Mouse (Mus musculus) kidney, adult 18-20 months (tissue): ENCODE measurements around the gene Hnrnpu.
A peak's percentile ranks its signal among the peaks of the same experiment; 100 is the strongest.
"Not testable (repeated sequence)": the region's sequence is repeated elsewhere in the genome, so short reads cannot be mapped to it uniquely, and the experiment has no call there.

Experiments used
- DNase-seq: peaks from one replicate; pipeline ENCODE4 v3.0.0; 2021

Hnrnpu gene

GRCm38 (mm10) chr1:178309487-178309886 is 28.1 kb downstream of the Hnrnpu start:
- no peak for DNase-seq

DNA sequence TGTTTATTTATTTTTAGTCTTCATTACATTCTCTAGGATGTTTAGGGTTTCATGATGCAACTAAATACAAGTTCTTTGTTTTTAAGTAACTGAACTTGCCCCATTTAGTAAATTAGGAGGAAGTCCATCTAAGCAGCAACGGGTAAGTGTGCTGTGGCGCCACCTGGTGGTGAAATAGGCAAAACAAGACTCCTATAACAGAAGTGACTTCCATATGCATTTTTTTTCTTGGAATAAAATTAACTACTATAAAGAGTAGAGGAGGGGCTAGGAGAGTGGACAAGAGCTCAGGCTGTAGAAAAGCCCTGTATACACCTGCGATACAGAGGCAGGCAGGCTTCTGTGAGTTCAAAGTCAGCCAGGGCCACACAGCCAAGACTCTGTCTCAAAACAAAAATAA is 34.2 kb downstream of the Hnrnpu start:
- DNase-seq = peak; percentile 78

GRCm38 (mm10) chr1:178301261-178301660 is 36.3 kb downstream of the Hnrnpu start:
- DNase-seq = not testable (repeated sequence)

GRCm38 (mm10) chr1:178294051-178294450 is 43.5 kb downstream of the Hnrnpu start:
- no peak for DNase-seq

- no peak for DNase-seq
Observed at GRCm38 (mm10) chr1:178291716-178292115, 45.9 kb downstream of the Hnrnpu start.

DNA sequence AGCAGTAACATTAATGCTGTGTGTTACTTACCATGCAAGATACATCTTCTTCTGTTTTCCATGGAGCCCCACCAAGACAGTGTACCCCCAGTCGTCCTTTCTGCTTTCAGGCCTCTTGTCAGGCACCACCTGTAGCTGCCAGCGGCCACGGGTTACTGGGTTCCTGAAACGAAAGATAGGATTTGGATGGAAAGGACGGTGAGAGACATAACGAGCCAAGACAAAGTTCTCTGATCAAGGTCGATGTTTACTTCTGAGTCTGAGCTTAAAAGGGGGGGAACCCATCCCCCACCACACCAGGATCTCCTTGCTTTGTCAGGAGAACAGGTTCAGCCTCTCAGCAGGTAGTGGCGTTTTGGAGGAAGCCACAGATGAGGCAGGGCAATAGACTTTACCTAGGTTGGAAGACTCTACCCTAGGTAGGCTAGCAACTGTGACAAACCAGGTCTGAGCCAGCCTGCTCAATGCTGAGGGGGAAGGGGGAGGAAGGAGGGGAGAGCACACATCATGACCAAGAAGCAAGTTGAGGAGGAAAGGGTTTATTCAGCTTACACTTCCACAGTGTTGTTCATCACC is 49.9 kb downstream of the Hnrnpu start:
- no peak for DNase-seq

- no peak for DNase-seq
Observed at GRCm38 (mm10) chr1:178283946-178284720, 53.5 kb downstream of the Hnrnpu start.

- not testable (repeated sequence) for DNase-seq
Observed at GRCm38 (mm10) chr1:178283314-178283713, 54.3 kb downstream of the Hnrnpu start.

DNA sequence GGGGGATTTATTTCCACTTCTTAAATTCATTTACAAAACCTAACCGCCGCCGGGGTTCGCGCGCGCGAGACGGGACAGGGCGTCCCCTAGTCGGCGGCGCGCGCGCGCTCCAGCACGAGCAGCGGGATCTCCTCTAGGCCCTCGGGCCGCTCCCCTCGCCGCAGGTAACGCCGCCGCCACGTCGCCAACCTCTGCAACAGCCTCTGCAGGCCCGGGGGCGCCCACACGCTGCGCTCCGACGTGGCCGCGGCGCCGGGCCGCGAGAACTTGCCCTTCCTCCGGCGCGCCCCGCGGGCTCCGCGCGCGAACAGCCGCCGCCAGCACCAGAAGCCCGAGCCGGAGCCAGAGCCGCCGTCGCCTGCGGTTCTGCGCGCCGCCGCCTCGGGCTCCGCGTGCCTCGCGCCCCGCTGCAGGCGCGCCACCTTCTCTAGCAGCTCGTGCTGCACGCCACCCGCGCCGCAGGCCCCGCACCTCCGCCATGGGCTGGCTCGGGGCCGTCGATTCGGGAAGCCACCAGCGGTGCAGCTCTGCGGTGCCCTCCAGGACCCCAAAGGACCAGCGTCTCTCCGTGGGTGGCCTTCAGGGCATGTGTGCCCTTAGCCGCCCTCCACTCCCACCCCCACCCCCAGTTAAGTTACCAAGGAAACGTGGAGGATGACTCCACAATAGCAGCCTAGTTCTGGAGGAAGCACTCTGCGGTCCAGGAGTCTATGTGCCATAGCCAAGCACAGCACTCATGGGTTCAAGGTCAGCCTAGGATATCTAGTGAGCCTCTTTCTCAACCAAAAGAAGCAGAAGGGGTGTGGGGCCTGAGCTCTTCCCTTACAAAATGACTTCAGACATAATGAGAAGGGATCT is 61.3 kb downstream of the Hnrnpu start:
- peak; percentile 47 for DNase-seq

DNA sequence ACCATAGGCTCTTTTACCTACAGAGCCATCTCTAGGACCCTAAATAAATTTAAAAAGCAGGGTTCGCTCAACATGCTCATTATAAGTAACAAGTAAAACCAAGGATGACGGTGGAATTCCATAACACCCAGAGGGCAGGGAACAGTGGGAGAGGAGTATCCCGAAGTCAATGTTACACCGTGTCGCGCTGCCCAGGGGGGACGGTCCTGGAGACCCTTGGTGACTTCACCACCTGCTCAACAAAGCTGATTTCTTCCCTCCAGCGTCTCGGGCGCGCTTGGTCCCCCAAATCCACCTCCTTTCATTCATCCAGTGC is 61.9 kb downstream of the Hnrnpu start:
- DNase-seq = no peak

- no peak for DNase-seq
Observed at GRCm38 (mm10) chr1:178275174-178275730, 62.3 kb downstream of the Hnrnpu start.
